Mouse (Mus musculus) thymus, postnatal 25 days (tissue): Measurements from ENCODE around the gene Riox2.

Experiments used
- DNase-seq: peaks from one replicate; pipeline ENCODE4 v3.0.0; 2022

Gene Riox2

GRCm38 (mm10) chr16:59521752-59522423 is 50.3 kb downstream of the Riox2 start:
- no peak for DNase-seq

- DNase-seq: no peak
These were observed 55.4 kb downstream of the Riox2 start for GRCm38 (mm10) chr16:59526939-59527338.

GRCm38 (mm10) chr16:59529570-59529969 is 58.0 kb downstream of the Riox2 start:
- DNase-seq: no peak

GRCm38 (mm10) chr16:59531243-59531642 is 59.7 kb downstream of the Riox2 start:
- no peak for DNase-seq

- DNase-seq: no peak
These were observed 61.0 kb downstream of the Riox2 start for GRCm38 (mm10) chr16:59532561-59532960.

- no peak for DNase-seq
These were observed 62.8 kb downstream of the Riox2 start for GRCm38 (mm10) chr16:59534349-59534748.

- no peak for DNase-seq
These were observed 64.1 kb downstream of the Riox2 start for GRCm38 (mm10) chr16:59535673-59536072.

GRCm38 (mm10) chr16:59540944-59541343 is 69.4 kb downstream of the Riox2 start:
- DNase-seq: no peak

- no peak for DNase-seq
These were observed 69.8 kb downstream of the Riox2 start for GRCm38 (mm10) chr16:59541382-59541781.
